Mouse (Mus musculus): ENCODE results near the gene Ttc28.

Gene Ttc28

DNA sequence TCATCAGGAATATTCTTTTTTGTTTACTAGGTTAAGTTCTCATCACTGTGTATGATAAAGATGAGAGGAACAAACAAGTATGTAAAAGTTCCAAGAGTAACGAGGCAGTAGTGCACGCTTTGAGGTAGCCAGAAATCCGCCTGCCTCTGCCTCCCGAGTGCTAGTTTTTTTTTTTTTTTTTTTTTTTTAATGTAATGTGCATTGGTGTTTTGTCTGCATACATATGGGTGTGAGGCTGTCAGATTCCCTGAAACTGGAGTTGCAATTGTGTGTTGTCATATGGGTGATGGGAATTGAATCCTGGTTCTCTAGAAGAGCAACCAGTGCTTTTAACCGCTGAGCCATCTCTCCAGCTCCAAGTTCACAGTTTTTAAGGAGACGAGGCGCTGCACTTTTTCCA is 561 bp upstream of the Ttc28 start:
- no peak for DNase-seq (ENCODE audit: low spot score in 2 of 2)

DNA sequence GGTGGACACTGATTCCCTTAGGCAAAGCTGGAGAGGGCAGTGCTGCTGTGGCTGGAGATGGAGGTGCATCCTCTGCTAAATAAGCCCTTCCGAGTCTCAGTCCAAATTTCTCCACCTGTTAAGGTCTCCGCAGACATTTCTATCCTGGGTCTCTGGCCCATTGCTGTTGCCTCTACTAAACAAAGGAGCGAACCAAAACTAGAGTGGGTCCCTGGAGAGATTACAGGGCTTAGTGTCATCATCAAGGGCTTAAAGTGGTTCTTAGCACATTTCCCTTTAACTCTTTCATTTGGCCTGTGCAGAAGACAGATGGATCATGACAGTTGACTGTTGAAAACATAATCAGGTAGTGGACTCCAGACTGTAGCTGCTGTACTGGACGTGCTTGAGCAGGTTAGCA is 9.0 kb downstream of the Ttc28 start:
- no peak for DNase-seq (ENCODE audit: low spot score in 2 of 2)

DNA sequence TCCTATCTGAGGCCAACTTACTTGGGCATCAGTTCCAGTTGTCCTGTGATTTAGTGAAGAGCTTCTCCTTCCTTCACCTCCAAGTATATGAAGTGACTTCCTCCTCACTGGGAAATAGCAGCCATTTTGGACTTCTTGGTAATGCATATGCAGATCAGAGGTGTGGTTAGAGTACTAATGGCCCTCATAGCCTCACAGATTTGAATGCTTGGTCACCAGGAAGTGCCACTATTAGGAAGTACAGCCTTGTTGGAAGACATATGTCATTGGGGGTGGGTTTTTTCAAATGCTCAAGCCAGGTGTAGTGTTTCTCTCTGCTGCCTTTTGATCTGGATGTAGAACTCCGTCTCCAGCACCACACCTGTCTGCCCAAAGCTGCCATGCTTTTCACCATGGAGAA is 10.3 kb downstream of the Ttc28 start:
- no peak for DNase-seq (ENCODE audit: low spot score in 2 of 2)

DNA sequence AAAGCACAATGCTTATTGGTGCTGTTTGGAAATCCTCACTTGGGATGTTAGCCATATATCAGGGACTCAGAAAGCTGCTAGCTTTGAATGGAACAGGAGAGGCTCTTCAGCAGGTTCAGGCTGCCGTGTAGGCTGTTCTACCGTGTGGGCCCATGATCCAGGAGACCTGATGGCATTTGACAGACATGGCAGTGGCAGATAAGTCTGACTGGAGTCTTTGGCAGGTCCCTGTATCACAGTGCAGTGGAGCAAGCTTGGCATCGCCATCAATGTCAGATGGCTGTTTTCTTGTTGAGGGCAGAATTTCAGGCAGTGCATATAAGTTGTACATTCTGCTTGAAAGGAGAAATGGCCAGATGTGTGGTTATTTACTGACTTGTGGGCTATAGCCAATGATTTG is 11.0 kb downstream of the Ttc28 start:
- no peak for DNase-seq (ENCODE audit: low spot score in 2 of 2)

DNA sequence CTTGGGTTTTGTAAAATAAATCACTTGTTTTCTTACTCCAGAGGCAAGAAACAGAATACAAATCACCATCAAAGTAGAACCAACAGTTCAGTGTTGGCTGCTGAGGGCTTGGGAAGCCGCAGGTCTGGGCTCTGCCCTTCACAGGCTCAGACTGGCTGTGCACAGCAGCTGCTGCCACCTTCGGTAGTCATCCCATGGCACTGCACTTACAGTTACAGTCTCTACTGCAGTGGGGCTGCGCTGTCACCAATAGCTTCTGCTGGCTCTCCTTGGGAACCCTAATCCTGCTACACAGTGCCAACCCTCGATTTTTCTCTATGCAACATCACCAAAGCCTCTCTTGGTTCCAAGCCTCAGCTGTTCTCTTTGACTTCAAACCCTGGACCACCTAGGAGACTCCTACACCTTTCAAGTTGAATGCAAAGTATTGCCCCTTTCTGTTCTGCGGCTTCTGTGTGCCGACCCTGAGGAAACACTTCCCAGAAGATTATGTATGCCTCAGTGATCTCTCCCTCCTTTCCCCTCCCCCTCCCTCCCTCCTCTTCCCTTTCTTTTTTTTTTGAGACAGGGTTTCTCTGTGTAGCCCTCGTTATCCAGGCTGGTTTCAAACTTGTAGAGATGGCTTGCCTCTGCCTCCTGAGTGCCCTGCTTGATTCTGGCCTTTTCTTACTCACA is 17.6 kb downstream of the Ttc28 start:
- DNase-seq (ENCODE audit: low spot score in 2 of 2) = no peak

DNA sequence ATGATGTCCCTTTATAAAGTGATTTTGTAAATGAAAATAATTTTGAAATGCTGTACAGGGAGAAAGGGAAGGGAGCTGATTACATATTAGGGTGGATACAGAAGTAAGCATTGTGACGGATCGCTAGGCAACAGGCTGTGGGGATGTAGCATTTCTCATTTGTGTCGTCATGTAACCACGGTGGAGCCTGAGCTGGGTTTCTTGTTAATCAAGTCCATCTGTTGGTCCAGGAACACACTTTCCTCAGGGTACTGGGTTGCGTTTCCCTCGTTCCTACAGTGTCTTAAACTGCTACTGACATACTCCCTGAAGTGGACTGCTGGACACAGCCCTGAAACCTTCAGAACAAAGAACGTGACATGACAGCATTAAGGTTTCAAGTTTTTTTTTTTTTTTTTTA is 18.6 kb downstream of the Ttc28 start:
- no peak for DNase-seq (ENCODE audit: low spot score in 2 of 2)

DNA sequence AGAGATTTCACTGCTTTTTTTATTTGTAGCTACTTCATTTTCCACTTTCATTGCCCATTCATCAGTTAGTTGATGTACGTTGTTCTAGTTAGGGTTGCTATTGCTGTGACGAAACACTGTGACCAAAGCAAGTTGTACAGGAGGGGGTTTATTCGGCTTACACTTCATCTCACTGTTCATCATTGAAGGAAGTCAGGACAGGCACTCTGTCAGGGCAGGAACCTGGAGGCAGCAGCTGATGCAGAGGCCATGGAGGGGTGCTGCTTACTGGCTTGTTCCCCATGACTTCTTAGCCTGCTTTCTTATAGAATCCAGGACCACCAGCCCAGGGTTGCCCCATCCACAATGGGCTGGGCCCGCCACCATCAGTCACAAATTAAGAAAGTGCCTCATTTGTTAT is 19.2 kb downstream of the Ttc28 start:
- DNase-seq (ENCODE audit: low spot score in 2 of 2) = no peak

DNA sequence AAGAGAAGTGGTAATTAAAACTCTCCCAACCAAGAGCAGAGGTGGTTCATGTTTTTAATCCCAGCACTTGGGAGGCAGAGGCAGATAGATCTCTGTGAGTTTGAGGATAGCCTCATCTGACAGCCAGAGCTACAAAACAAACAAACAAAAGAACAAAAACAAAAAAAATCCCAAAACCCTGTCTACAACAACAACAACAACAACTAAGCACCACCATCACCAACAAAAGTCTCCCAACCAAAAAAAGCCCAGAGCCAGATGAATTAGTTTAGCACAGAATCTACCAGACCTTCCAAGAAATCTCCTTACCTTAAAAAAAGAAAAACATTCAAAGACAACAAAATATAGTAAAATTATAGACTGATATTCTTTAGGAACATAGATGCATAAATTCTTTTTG is 20.7 kb downstream of the Ttc28 start:
- DNase-seq (ENCODE audit: low spot score in 2 of 2) = no peak

DNA sequence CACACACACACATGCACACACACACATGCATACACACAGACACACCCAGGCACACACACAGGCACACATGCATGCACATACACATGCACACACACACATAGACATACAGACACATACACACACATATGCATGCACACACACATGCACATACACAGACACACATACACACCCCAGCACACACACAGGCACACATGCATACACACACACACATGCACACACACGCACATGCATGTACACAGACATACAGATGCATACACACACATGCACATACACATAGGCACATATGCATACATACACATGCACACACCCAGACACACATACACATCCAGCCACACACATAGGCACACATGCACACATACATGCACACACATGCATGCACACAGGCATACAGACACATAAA is 27.1 kb downstream of the Ttc28 start:
- no peak for DNase-seq (ENCODE audit: low spot score in 2 of 2)

DNA sequence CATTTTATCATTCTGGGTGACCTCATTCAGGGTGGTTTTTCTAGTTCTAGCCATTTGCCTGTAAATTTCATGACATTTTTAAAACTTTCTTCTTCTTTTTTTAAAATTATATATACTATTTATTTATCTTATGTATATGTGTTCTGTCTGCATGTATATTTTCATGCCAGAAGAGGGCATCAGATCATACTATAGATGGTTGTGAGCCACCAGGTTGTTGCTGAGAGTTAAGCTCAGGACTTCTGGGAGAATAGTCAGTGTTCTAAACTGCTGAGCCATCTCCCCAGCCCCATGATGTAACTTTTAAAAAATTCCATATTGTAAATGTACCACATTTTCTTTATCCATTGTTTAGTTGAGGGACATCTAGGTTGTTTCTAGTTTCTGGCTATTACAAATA is 29.3 kb downstream of the Ttc28 start:
- DNase-seq (ENCODE audit: low spot score in 2 of 2) = no peak

DNA sequence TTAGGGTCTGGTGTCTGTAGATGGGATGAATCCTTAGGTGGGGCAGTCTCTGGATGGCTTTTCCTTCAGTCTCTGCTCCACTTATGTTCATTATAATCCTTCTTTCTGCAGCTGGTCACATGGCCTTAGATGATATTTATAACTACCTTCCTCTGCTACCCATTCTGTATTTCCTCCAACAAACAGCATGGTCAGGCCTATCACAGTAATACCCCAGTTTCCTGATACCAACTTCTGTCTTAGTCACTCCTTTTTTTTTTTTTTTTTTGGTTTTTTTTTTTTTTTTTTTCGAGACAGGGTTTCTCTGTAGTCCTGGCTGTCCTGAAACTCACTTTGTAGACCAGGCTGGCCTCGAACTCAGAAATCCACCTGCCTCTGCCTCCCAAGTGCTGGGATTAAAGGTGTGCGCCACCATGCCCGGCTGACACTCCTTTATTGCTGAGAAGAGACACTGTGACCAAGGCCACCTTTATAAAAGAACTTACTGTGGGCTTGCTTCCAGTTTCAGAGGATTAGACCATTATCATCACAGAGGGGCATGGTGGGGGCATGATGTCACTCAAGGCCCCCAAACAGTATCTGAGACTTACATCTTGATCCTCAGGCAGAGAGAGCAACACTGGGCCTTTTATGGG is 30.5 kb downstream of the Ttc28 start:
- no peak for DNase-seq (ENCODE audit: low spot score in 2 of 2)

DNA sequence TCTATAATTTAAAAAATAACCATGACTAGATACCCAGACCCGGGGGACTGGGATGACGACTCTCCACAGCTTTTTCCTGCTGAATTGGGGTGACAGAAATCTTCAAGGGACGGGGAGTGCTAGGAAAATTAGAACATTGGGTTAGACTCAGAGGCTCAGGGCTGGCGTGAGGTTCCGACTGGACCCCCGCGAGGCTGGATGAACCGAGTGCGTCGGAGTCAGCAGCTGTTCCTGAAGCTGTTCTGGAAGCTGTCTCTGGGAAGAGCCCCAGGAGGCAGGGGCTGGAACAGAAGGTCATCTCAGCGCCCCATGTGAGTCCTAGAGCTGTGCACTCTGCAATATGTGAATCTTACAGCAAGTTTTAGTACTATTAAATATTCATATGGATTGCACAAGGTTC is 35.3 kb downstream of the Ttc28 start:
- DNase-seq (ENCODE audit: low spot score in 2 of 2) = no peak

DNA sequence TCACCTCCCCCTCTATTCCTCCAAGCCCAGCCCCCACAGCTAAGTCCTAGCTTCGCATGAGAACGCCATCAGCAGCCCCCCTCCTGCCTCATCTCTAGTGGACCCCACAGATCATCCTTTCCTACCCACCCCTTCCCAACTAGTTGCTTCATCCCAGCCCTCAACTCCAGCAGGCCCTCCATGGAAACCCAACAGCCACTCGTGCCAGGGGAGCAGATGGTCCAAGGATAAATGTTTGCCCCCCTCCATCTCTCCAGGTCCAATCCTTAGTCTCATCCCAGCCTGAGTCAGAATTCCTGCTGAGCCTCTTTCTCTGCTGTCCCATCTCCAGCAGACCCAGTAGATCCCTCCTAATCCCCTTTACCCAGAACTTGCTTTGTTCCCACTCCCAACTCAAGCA is 36.6 kb downstream of the Ttc28 start:
- DNase-seq (ENCODE audit: low spot score in 2 of 2) = no peak

DNA sequence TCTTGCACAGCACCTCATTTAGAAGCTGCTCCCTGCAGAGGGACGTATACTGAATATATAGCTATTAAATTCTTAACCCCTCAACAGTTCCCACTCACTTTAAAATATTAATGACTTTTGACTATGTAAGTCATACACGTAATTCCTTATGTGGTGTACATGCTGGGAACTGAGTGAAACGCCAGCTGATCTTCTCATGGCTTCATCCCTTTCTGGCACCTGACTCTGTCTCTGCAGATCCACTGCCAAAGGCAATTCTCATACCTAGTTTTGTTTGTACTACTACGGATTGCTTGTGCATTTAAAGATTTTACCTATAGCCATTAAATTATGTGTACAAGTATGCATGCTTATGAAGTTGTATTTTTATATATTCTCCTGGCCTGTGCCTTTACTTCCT is 39.9 kb downstream of the Ttc28 start:
- DNase-seq (ENCODE audit: low spot score in 2 of 2) = no peak

DNA sequence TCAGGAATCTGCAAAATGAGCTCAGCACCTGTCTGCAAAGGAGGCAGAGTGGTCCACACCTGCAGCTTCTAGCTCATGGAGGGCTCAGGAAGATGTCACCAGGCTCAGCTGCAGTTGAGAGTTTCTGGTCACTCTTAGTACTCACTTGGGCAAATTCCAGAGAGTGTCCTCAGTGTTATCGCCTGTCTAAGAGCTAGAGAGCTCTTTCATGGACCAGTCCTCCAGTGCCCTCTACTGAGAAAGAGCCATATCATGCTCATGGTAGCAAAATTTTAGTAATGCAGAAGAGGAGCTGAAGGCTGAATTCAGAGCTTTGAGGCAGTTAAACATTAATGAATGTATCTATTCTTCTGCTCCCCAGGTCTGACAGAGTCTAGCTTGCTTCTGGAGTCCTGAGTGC is 43.7 kb downstream of the Ttc28 start:
- no peak for DNase-seq (ENCODE audit: low spot score in 2 of 2)

DNA sequence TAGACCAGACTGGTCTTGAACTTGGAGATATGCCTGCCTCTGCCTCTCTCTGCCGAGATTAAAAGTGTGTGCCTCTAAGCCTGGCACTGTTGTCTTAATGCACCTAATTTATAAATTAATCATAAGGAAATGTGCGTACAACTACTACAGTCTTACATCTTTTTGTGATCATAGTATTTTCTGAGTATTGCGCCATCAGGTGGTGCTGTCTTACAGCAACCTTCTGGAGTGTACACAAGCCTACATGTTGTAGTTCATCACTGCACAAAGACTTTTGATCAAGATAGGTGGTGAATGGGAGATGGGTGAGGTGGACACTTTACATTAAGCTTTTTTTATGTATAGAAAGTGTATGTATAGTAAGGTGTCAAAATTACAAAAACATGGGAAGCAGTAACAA is 45.0 kb downstream of the Ttc28 start:
- no peak for DNase-seq (ENCODE audit: low spot score in 2 of 2)

DNA sequence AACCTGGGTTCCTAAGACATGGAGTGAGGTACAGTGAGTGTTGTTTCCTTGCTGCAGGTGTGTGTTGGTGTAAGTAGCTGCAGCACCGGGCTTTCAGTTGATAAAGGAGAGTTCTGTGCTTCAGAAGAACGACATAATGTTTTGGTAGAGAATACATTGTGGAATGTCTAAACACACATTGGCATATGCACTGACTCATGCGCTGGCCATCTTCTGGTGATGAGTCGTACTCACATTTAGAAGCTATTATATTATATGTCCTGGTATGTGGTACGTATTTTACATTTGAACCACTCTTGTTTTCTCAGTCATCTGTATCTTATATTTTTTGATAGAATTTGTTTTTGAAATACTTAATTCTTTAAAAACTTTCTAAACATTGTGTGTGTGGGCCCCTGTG is 46.2 kb downstream of the Ttc28 start:
- no peak for DNase-seq (ENCODE audit: low spot score in 2 of 2)

DNA sequence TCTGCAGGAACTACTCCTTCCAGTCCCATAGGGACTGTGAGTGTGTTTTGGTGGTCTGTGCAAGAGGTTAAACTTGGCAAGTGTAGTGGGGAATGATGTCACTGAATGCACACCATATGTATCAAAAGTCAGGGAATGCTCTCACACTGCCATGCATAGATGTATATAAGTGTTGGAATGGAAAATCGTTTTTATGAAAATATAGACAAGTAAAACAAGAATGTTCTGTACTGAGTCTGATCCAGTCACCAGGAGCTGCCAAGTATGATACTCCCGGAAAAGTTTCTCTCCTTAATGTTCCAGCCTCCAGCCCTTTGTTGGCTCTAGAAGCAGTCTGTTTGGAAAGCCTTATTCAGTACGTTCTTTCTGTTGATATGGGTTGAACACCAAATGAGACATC is 48.7 kb downstream of the Ttc28 start:
- no peak for DNase-seq (ENCODE audit: low spot score in 2 of 2)

DNA sequence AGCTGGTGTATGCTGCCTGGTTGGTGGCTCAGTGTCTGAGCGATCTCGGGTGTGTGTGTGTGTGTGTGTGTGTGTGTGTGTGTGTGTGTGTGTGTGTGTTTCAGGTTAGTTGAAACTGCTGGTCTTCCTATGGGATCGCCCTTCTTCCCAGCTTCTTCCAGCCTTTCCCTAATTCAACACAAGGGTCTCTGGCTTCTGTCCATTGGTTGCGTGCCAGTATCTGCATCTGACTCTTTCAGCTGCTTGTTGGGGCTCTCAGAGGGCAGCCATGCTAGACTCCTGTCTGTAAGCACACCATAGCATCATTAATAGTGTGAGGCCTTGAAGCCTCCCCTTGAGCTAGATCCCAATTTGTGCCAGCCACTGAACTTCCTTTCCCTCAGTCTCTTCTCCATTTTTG is 49.7 kb downstream of the Ttc28 start:
- DNase-seq (ENCODE audit: low spot score in 2 of 2) = no peak

DNA sequence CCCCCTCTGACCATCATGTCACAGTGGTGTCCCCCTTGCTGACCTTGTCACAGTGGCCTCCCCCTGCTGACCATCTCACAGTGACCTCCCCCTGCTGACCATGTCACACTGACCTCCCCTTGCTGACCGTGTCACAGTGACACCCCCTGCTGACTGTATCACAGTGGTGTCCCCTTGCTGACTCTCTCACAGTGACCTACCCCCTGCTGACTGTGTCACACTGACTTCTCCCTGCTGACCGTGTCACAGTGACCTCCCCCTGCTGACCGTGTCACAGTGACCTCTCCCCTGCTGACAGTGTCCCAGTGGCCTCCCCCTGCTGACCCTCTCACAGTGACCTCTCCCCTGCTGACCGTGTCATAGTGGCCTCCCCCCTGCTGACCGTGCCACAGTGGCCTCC is 57.0 kb downstream of the Ttc28 start:
- DNase-seq (ENCODE audit: low spot score in 2 of 2) = no peak

DNA sequence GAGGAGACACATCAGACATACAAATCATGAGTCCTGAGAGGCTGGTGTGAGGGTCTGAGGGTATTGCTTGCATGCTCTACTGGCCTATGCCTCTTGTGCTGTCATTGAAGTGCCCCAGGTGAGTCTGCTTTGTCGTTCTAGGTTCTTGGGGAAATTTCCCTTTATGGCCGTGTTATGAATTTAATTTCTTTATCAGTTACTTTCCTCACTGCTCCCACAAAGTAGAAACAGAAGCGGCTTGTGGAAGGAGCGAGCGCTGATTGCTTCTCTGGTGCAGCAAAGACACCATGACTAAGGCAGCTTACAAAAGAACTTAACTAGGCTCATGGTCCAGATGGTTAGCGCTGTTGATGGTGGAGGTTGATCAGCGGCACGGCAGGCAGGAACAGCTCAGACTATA is 64.7 kb downstream of the Ttc28 start:
- DNase-seq (ENCODE audit: low spot score in 2 of 2) = no peak

DNA sequence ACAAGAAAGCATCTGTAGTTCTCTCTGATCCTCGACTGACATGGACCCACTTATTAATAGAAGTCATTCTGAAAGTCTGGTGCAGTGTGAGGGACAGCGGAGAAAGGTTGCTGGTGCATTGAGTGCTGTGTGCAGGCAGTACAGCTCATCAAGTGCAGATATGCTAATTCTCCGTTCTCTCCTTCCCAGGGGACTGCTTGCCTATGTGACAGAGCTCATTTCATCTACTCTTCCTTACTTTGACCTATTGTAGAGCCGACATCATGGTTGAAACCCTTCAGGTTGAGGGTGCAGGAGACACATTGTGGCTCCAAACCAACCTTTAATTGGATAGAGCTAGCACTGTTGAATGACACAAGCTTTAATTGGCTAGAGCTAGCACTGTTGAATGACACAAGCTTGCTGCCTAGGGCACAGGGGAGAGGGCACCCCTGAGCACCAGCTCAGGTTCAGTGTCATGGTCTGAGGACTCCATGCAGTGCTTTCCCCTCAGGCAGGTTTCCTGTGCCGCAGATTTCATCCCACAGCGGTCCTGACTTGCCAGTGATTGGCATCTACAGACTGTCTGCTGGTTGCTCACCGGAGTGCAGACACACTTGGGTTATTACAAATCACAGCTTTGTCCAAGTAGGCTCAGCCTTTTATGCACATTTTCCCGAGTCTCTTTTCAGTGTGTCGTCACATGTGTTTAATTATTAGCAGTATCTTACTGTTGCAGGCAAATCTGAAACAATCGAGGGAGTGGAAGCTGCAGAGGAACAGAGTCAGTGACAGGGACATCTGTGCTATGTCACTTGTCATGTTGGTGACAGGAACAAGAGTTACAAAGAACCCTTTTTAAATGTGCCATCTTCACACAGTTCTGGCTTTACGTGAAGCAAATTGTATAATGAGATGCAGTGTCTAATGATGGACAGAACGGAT is 69.1 kb downstream of the Ttc28 start:
- DNase-seq (ENCODE audit: low spot score in 2 of 2) = no peak

DNA sequence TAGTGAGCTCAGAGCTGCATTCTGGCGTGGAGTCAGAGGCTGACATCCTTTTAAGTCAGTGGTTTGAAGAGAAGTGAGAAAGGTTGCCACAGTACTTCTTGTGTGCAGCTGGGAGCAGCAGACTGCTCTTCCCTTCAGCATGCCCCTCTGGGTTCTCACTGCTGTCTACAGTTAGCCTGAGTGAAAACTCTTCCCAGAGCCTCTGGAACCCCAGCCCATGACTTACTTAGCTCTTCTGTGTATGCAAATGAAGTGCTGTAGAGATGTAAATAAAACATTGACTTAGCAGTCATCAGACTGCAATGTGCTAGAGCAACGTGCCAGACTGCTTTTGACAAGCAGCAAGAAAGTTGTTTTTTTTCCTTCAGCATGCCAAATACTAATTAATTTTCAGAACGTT is 70.2 kb downstream of the Ttc28 start:
- DNase-seq (ENCODE audit: low spot score in 2 of 2) = no peak

Measured in spleen, postnatal 10 days (tissue).